Mouse (Mus musculus): Measurements from ENCODE around the gene Cep97. TPM values are rescaled to one million over a fixed set of nuclear protein-coding genes. Genes with fewer than 3 reads are reported as not detected.
A peak's percentile ranks its signal among the peaks of the same experiment; 100 is the strongest.

The Cep97 gene
- polyA plus RNA-seq (2011; ENCODE audit: insufficient read depth, insufficient read length, low read depth, missing spikeins): 14.6 and 20.6 TPM in 2 replicates

DNA sequence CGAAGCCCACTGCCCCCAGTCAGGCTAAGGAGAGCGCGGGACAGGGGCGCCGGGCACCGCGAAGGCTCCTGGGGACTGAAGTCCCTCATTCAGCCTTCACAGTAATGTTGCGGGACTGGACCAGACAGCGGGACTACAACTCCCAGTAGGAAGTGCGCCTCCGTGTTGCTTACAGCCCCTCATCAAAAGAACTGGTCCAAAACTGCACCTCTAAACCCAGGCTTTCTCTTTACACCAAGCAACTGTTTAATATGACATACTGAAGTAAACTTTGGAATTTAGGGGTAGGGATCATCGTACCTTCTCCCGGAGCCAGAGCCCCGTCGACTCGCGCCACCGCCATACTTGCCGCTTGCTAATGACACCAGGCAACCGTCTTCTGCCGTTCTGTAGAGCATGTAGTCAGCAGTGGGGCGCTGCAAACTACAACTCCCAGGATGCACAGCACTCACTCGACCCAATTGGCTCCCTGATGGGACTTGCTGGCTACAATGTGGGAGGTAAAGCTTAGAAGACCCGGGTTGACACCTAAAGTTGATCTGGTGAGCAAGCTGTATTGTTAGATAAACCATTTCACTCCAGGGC is at the start of gene Cep97:
TSS of gene Cep97 (minus strand) at position 403 of the 585 bp plus-strand sequence.
- Histone ChIP-seq H3K4me3 (ENCODE audit: low read depth, low read length) (peak within 1 kb of the TSS; percentile 84), H3K9me3 (replicated peaks; ENCODE audit: control insufficient read depth, insufficient read depth, low read length, poor library complexity, severe bottlenecking) (no peaks in the 10 kb centered on the region), H3K36me3 (ENCODE audit: control insufficient read depth, insufficient read depth, low read length, poor library complexity, severe bottlenecking) (no peaks in the 10 kb centered on the region), H3K9ac (ENCODE audit: low read depth, poor library complexity, severe bottlenecking) (peak within 1 kb of the TSS; percentile 71), H3K27ac (ENCODE audit: insufficient read depth, low read length) (no peak within 1 kb of the TSS), H3K27me3 (ENCODE audit: control insufficient read depth, insufficient read depth, low read length, poor library complexity, severe bottlenecking) (no peaks in the 10 kb centered on the region), H3K4me1 (ENCODE audit: control insufficient read depth, insufficient read depth, low read length) (no peaks in the 10 kb centered on the region)
- TF ChIP-seq EP300 (IDR thresholded peaks at IDR 0.05; ENCODE audit: insufficient read depth, low read depth, low read length) (no peak), POLR2A (IDR thresholded peaks at IDR 0.05; ENCODE audit: insufficient read depth, low read length) (peak; percentile 24)

DNA sequence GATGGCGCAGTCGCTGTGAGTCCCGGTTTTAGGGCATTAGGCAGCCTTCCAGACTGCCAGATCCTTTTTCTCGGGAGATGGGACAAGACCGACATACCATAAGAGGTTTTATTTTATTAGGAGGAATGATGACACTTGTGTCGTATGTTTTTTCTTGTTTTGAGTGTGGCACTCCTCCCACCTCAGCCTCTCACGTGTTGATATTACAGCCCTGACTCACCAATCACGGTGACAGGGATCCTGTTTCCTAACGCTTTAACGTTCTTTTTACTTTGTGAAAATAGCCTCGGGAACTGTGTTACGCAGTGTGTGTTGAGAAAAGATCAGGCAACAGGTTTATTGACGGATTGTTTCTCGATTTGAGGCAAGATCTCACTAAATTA is 40.2 kb upstream of the Cep97 start:
- peak overlapping the region; percentile 95 for H3K4me3 ChIP-seq (ENCODE audit: low read depth, low read length)
- no peaks in the 10 kb centered on the region for H3K9me3 ChIP-seq (replicated peaks; ENCODE audit: control insufficient read depth, insufficient read depth, low read length, poor library complexity, severe bottlenecking)
- TF ChIP-seq EP300 (IDR thresholded peaks at IDR 0.05; ENCODE audit: insufficient read depth, low read depth, low read length) (no peak), CTCF (IDR thresholded peaks at IDR 0.05; ENCODE audit: low read depth, low read length) (no peak), POLR2A (IDR thresholded peaks at IDR 0.05; ENCODE audit: insufficient read depth, low read length) (no peak)
- peaks cover 30% of the 10 kb centered on the region for H3K36me3 ChIP-seq (ENCODE audit: control insufficient read depth, insufficient read depth, low read length, poor library complexity, severe bottlenecking)
- no peaks in the 10 kb centered on the region for H3K4me1 ChIP-seq (ENCODE audit: control insufficient read depth, insufficient read depth, low read length)
- no peak overlapping the region for H3K27ac ChIP-seq (ENCODE audit: insufficient read depth, low read length)
- no peaks in the 10 kb centered on the region for H3K27me3 ChIP-seq (ENCODE audit: control insufficient read depth, insufficient read depth, low read length, poor library complexity, severe bottlenecking)
- peak overlapping the region; percentile 83 for H3K9ac ChIP-seq (ENCODE audit: low read depth, poor library complexity, severe bottlenecking)

DNA sequence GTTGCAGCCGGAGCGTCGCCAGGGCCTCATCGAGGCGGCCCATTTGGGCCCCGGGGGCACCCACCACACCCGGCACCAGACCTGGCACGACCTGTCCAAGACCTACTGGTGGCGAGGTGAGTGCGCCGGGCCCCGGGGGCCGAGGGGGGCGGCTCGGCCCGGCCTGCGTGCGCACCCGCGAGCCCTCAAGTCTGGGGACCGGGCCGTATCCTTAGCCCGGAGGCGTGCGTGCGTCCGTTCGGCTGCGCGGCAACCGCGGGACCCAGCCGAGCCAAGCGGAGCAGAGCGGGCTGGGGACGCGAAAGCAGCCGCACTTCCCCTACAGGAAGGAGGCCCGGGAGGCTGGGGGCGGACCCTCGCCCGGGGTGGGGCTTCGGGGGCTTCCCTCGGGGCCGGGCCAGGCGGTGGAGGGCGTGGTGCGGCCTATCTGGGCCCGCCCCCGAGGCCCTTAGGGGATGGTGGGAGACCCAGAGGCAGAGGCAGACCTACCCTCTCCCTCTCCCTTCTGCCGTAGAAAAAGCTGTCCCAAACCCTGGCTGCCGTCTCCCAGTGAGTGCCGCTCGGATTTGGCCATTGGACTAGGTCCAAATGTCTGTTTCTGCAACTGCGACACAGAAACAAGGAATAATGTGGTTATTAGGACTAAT is 39.7 kb upstream of the Cep97 start:
- Histone ChIP-seq H3K27me3 (ENCODE audit: control insufficient read depth, insufficient read depth, low read length, poor library complexity, severe bottlenecking) (no peaks in the 10 kb centered on the region), H3K27ac (ENCODE audit: insufficient read depth, low read length) (no peak overlapping the region), H3K36me3 (ENCODE audit: control insufficient read depth, insufficient read depth, low read length, poor library complexity, severe bottlenecking) (peaks cover 36% of the 10 kb centered on the region), H3K9ac (ENCODE audit: low read depth, poor library complexity, severe bottlenecking) (peak overlapping the region; percentile 83), H3K9me3 (replicated peaks; ENCODE audit: control insufficient read depth, insufficient read depth, low read length, poor library complexity, severe bottlenecking) (no peaks in the 10 kb centered on the region), H3K4me3 (ENCODE audit: low read depth, low read length) (peak overlapping the region; percentile 95), H3K4me1 (ENCODE audit: control insufficient read depth, insufficient read depth, low read length) (no peaks in the 10 kb centered on the region)
- no peak for TF ChIP-seq CTCF (IDR thresholded peaks at IDR 0.05; ENCODE audit: low read depth, low read length)
- TF ChIP-seq EP300 (IDR thresholded peaks at IDR 0.05; ENCODE audit: insufficient read depth, low read depth, low read length): no peak
- no peak for TF ChIP-seq POLR2A (IDR thresholded peaks at IDR 0.05; ENCODE audit: insufficient read depth, low read length)

DNA sequence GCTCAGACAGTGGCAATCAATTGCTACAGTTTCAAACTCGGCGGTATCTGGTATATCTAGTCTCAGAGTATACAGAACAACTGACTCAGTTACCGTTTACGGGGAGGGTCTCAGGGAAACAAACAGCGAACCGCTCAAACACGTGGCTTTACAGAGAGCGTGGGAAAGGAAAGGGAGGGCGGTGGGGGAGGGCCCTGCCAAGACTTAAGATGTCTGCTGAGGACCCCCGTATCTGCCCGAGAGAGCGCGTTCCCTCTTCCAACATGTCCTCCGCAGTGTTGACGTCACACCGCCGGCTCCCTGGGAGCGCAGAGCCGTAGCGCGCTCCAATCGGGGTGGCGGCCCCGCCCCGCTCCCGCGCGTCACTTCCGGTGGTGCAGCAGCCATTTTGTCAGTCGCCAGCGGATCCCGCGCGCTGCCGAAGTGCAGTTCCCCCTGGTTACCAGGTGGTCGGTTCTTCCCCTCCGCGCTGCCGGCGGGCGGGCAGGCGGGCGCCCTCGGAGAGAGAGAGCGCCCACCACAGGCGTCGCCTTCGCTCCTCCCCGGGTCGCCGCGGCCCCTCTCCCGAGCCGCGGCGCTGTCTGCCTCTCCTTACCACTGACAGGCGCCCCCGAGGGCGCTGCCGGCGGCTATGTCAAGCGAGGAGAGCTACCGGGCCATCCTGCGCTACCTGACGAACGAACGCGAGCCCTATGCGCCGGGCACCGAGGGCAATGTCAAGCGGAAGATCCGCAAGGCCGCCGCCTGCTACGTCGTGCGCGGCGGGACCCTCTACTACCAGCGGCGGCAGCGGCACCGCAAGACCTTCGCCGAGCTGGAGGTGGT is 39.0 kb upstream of the Cep97 start, which contains the start of gene Zbtb11:
TSS of gene Zbtb11 (plus strand) at position 453 of the 825 bp plus-strand sequence.
- peak; percentile 39; the same call in 1 of the 2 replicates for TF ChIP-seq EP300 (IDR thresholded peaks at IDR 0.05; ENCODE audit: insufficient read depth, low read depth, low read length)
- no peak for TF ChIP-seq CTCF (IDR thresholded peaks at IDR 0.05; ENCODE audit: low read depth, low read length)
- Histone ChIP-seq H3K9ac (ENCODE audit: low read depth, poor library complexity, severe bottlenecking) (peak within 1 kb of the TSS; percentile 83), H3K27me3 (ENCODE audit: control insufficient read depth, insufficient read depth, low read length, poor library complexity, severe bottlenecking) (no peaks in the 10 kb centered on the region), H3K36me3 (ENCODE audit: control insufficient read depth, insufficient read depth, low read length, poor library complexity, severe bottlenecking) (peaks cover 41% of the 10 kb centered on the region), H3K4me3 (ENCODE audit: low read depth, low read length) (peak within 1 kb of the TSS; percentile 95), H3K27ac (ENCODE audit: insufficient read depth, low read length) (peak within 1 kb of the TSS; percentile 77), H3K4me1 (ENCODE audit: control insufficient read depth, insufficient read depth, low read length) (no peaks in the 10 kb centered on the region), H3K9me3 (replicated peaks; ENCODE audit: control insufficient read depth, insufficient read depth, low read length, poor library complexity, severe bottlenecking) (no peaks in the 10 kb centered on the region)

DNA sequence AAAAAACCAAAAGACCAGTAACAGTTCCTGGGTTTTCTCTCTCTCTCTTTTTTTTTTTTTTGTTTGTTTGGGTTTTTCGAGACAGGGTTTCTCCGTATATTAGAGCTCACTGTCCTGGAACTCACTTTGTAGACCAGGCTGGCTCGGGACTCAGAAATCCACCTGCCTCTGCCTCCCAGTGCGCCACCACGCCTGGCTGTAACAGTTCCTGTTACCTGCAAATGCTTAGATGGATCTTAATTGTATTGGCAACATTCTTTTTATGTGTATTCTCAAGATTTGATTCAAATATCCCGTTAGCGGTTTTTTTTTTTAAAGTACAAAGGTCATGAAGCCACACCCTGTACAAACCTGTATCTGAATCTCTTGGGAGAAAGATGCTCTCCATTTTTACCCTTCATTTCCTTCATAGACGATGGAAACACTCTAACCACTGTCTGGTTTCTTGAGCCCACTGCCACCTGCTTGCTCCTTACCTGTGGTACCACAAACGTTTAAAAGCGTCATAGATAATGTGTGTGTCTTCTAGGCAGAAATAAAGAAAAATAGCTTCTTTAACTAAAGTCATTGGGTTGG is 38.1 kb upstream of the Cep97 start:
- H3K27me3 ChIP-seq (ENCODE audit: control insufficient read depth, insufficient read depth, low read length, poor library complexity, severe bottlenecking): no peaks in the 10 kb centered on the region
- TF ChIP-seq CTCF (IDR thresholded peaks at IDR 0.05; ENCODE audit: low read depth, low read length) (no peak), POLR2A (IDR thresholded peaks at IDR 0.05; ENCODE audit: insufficient read depth, low read length) (no peak), EP300 (IDR thresholded peaks at IDR 0.05; ENCODE audit: insufficient read depth, low read depth, low read length) (no peak)
- no peaks in the 10 kb centered on the region for H3K4me1 ChIP-seq (ENCODE audit: control insufficient read depth, insufficient read depth, low read length)
- H3K27ac ChIP-seq (ENCODE audit: insufficient read depth, low read length): peak overlapping the region; percentile 77
- H3K4me3 ChIP-seq (ENCODE audit: low read depth, low read length): peak overlapping the region; percentile 19; the same call in 1 of the 2 replicates
- peak overlapping the region; percentile 59 for H3K9ac ChIP-seq (ENCODE audit: low read depth, poor library complexity, severe bottlenecking)
- H3K36me3 ChIP-seq (ENCODE audit: control insufficient read depth, insufficient read depth, low read length, poor library complexity, severe bottlenecking): peaks cover 47% of the 10 kb centered on the region
- H3K9me3 ChIP-seq (replicated peaks; ENCODE audit: control insufficient read depth, insufficient read depth, low read length, poor library complexity, severe bottlenecking): no peaks in the 10 kb centered on the region

Measured in ES-Bruce4 (cell line).